Mouse (Mus musculus) regulatory T cell (primary cell): ENCODE results near the gene Phf5a.

ENCODE experiments used
- in situ Hi-C: fragments of 300-600 bp; cut with MboI, MseI; formaldehyde crosslinking; loops from one replicate; pipeline ENCODE4 v1.15.1; 2025; ENCODE audit warnings: high pct_unique_total_duplicates

Gene Phf5a

DNA sequence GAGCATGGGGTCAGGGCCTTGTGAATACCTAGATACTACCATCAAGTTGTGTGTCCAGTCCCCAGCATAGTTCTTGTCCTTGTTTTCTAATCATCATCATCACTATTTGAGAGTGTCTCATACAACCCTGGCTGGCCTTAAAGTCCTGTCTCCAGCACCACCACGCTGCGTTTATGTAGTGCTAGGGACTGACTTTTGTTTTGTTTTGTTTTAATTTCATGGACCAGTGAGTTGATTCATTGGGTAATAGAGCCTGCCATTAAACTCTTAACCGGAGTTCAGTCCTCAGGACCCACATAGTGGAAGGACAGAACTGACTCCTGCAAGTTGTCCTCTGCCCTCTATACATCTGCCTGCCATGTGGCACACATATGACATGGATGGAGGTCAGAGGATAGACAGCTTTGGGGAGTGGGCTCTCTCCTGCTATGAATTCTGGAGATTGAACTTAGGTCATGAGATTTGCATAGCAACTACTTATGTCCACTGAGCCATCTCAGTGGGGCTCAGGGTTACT is 13.8 kb upstream of the Phf5a start:
- in situ Hi-C loops: no loop called here

DNA sequence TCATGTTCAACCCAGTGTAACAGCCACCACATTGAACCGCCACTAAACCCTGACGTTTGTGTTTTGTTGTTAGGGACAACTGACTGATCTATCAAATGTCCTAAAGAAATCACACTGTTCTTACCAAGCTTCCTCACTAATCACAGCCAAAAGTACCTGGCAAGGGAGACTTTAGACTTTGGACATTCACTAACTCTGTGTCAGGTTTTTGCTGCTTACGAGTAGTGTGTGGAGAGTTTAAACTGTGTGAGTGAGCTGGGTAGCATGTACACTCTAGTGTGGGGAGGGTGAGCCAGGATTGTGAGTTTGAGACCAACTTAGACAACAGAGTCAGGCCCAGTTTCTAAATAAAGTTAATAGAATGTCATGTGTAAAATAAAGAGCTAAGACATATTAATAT is 10.6 kb upstream of the Phf5a start:
- in situ Hi-C loops: no loop called here

GRCm38 (mm10) chr15:81879531-81880401 is 8.1 kb upstream of the Phf5a start:
- in situ Hi-C loops: no loop called here

DNA sequence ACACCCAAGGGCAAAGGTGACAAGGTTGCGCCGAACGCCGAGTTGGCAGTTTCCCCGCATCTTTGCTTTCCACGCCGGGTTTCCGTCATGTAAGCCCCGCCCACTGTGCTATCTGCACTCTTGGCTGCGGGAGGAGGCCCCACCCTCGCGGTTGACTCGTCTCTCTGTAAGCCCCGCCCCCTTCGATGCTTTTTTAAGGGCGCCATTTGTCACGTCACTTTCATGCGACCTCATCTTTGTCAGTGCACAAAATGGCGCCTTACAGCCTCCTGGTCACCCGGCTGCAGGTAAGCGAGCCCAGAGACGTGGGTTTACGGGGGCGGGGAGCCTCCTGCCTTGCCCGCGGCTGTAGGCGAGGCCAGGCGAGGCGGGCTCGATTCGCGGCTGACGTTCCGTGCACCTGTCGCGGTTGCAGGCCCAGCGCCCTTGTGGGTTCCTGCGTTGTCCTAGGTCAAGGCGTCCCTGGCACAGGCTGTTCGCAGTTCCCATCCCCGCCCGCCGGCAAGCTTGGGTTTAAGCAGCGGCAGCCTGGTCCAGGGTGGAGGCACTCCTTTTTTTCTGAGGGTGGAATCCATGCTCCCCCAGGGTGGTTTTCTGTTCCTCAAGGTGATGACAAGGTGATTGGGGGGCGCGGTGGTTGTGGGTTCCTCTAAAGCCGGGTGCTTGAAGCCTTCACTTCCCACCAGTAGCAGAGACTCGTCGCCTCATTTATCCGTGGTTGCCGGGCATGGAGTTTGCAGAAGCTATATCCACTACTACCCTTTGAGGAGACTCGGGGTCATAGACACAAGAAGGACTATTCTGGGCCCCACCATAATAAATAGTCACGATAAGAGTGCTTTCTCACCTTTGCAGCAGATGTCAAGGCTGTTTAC is 788 bp upstream of the Phf5a start, which contains the start of gene Aco2:
Aco2 (plus strand) TSS at position 48 of the 875 bp plus-strand sequence.
- in situ Hi-C loops: loop anchor here (5.0 to 25.0 kb wide), 2 partner anchors 270 to 1310 kb away; partner anchors contain the start of genes Enthd1 and Grap2

GRCm38 (mm10) chr15:81869985-81870384 is 1.7 kb downstream of the Phf5a start:
- in situ Hi-C loops: loop anchor here (5.0 to 25.0 kb wide), 2 partner anchors 272 to 1308 kb away; partner anchors contain the start of genes Enthd1 and Grap2

DNA sequence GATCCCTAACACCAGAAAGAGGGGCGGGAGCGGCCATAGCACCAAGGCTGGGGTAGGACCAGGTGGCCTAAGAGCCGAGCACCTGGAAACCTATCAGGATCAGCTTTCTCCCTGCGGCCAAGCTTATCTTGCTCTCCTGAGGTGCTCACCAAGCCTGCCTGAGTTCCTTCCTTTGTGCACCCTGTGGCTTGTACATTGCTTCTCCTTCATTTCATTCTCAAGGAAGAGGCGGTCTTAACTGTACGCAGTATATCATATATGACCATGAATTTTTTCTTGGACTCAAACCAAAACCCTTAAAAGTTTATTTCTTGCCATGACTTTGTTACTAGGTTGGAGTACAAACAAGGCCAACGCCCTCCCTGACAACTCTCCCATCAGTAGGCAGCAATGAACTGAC is 7.5 kb downstream of the Phf5a start:
- in situ Hi-C loops: loop anchor here (25.0 kb wide), 1 partner anchor 1302 kb away; the partner anchor contains the start of genes Enthd1 and Grap2

DNA sequence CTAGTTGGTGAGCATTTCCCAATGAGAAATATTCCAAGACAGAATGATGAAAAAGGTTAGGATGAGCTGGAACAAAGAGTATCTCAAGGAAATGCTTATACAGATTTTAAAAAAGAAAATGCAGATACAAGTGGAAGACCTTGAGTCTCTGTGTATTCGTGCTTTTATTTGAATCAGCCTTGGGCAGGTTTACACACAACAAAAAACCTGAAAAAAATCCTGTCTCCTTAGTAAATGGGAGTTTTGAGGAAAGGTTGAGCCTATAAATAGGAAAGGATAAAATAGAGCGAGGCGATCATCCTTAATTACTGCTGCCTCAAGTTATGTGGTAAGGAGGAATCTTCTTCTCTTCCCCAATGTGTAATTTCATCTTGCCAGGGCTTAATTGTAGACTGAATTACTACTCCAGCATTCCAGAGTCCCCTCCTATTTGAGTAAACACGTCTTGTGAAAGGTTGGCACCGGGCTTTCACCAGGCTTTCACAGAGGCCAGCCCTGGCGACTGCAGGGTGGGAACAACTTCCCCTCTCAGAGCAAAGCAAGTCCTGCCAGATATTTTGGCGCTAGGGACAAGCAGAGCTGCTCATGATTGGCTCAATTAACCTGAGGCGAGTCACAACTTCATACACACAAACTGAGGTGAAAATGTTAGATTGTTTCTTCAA is 11.1 kb downstream of the Phf5a start:
- in situ Hi-C loops: loop anchor here (25.0 kb wide), 1 partner anchor 1298 kb away; the partner anchor contains the start of genes Enthd1 and Grap2

DNA sequence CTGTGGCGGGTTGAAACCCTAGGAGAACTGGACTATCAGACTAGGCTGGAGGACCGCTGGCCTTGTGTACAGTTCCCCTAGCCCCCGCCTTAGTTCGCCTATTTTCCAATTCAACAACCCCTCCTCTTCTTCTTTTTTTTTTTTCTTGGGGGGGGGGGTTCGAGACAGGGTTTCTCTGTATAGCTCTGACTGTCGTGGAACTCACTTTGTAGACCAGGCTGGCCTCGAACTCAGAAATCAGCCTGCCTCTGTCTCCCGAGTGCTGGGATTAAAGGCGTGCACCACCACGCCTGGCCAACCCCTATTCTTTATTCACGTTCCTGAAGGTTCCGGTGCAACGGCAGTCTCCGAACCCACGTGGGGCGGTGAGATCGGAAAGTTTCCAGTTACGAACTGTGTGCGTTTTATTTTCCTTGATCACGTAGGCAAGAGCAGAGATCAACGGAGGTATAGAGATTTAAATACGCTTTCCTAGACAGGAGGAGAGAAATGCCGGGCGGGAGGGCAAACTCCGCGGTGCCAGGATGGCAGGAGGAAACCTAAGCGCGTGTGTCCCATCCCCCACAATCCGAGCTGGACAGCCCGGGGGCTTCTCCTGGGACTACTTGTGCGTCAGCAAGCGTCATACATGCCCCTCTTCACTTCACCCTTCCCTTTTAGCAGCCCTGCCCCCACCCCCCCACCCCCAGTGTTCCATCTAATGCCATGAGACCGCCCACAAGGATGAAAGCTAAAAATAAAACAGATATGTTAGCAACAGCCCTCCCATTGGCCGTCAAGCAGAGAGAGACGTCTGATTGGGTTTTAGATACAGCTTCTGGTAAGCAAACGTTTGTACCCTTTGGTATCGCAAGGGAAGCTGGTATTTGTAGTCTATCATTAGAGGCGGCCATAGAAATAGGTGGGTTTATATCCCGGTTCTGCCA is 12.1 kb downstream of the Phf5a start:
- in situ Hi-C loops: loop anchor here (25.0 kb wide), 1 partner anchor 1297 kb away; the partner anchor contains the start of genes Enthd1 and Grap2

- in situ Hi-C loops: loop anchor here (25.0 kb wide), 1 partner anchor 1296 kb away; the partner anchor contains the start of genes Enthd1 and Grap2
Observed at GRCm38 (mm10) chr15:81858517-81859329, 13.0 kb downstream of the Phf5a start, which contains the start of gene Tob2. Gene Tob2 (minus strand): TSS chr15:81858796.

GRCm38 (mm10) chr15:81858138-81858516 is 13.6 kb downstream of the Phf5a start:
- in situ Hi-C loops: loop anchor here (25.0 kb wide), 1 partner anchor 1296 kb away; the partner anchor contains the start of genes Enthd1 and Grap2

- in situ Hi-C loops: loop anchor here (25.0 kb wide), 1 partner anchor 1295 kb away; the partner anchor contains the start of genes Enthd1 and Grap2
Observed at GRCm38 (mm10) chr15:81857724-81858116, 14.0 kb downstream of the Phf5a start.

GRCm38 (mm10) chr15:81856938-81857723 is 14.6 kb downstream of the Phf5a start:
- in situ Hi-C loops: loop anchor here (25.0 kb wide), 1 partner anchor 1295 kb away; the partner anchor contains the start of genes Enthd1 and Grap2

DNA sequence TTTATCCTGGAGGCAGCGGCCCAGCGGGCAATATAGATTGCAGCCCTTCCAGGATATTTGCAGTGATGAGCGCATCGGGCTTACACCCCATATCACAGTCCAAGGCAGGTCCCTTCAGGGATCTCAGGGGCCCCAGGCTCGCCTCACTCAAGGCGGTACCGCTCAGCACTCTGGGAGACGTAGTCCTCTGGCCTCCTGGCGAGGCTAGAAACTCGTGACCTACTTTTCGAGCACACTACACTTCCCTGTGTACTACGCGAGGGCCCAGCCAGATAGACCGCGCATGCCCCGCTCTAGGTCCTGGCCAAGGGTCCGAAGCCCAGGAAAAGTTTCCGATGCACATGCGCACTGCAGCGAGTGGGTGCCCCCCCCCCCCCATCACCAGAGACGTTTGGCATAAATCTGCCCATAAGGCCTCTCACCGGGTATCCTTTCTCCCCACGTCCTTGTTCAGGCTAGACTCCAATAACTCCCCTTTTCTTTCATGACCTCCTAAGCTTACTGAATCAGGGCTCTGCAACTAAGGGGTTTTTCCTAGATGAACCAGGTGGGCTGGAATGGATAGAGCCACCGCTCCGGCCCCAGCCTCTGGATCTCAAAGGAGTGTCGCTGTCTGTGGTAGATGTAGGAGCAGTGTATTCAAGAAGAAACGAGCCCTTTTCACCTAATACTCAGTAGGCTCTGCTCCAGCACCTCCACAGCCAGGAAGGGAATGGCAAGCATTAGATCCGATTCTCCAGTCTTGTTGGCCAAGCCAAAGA is 15.5 kb downstream of the Phf5a start:
- in situ Hi-C loops: loop anchor here (25.0 kb wide), 1 partner anchor 1294 kb away; the partner anchor contains the start of genes Enthd1 and Grap2

DNA sequence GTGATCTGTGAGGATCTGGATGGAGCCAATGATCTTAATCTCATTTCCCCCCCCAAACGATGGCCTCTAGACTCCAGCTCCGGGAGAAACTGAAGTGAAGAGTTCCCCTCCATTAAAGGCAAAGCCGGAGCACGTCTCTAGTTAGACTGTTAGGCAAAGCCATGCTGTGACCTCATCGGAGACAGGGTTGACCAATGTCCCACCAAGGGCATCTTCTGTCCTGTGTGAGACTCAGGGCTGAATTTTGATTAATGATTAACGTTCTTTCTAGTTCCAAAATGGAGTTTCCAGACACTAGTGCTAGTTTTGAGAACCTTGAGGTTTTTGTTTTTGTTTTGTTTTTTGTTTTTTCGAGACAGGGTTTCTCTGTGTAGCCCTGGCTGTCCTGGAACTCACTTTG is 18.6 kb downstream of the Phf5a start:
- in situ Hi-C loops: loop anchor here (25.0 kb wide), 1 partner anchor 1291 kb away; the partner anchor contains the start of genes Enthd1 and Grap2

- in situ Hi-C loops: loop anchor here (25.0 kb wide), 1 partner anchor 1290 kb away; the partner anchor contains the start of genes Enthd1 and Grap2
Observed at GRCm38 (mm10) chr15:81852411-81853000, 19.2 kb downstream of the Phf5a start.

DNA sequence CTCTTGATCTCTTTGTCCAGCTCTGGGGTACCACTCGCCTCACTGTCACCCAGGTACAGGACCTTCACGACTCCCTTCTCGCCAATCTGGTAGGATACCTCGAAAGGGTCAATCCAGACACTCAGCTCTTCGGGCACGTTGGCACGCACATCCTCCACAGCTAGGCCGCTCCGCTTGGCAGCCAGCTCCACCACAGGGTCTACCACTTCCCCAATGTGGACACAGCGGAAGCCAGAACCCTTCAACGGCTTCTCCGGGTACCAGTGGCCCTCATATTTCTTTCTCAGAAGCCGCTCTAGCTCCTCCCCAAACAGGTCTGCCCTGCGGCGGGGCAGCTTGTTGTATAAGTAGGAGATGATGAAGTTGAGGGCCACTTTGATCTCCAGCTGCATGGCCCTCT is 20.3 kb downstream of the Phf5a start:
- in situ Hi-C loops: loop anchor here (25.0 kb wide), 1 partner anchor 1289 kb away; the partner anchor contains the start of genes Enthd1 and Grap2
